Mouse (Mus musculus) myocyte (in vitro differentiated cells): Measurements from ENCODE around the gene Gm17728. TPM values are rescaled to one million over a fixed set of nuclear protein-coding genes. Genes with fewer than 3 reads are reported as not detected.

Source experiments
- H3K27me3 ChIP-seq: one replicate; pipeline ENCODE4 v1.6.1; 2011; ENCODE audit not compliant: control insufficient read depth, insufficient read depth, insufficient read length
- H3K36me3 ChIP-seq: one replicate; pipeline ENCODE4 v1.6.1; 2011; ENCODE audit not compliant: control insufficient read depth, insufficient read depth
- H3K4me2 ChIP-seq: one replicate; pipeline ENCODE4 v1.6.1; 2011; ENCODE audit warnings: low read depth, control low read depth
- H3K4me3 ChIP-seq: one replicate; pipeline ENCODE4 v1.5.1; 2011; ENCODE audit warnings: mild to moderate bottlenecking, control low read depth, moderate library complexity
- H3K79me2 ChIP-seq: one replicate; pipeline ENCODE4 v1.6.1; 2011; ENCODE audit not compliant: control insufficient read depth, insufficient read depth
- H3ac ChIP-seq: one replicate; pipeline ENCODE4 v1.6.1; 2011; ENCODE audit not compliant: control insufficient read depth, insufficient read length
- CEBPB ChIP-seq: IDR thresholded peaks from 2 replicates; pipeline ENCODE4 v1.6.1; 2011; ENCODE audit warnings: mild to moderate bottlenecking, moderate library complexity; ENCODE audit not compliant: poor library complexity, insufficient read depth, severe bottlenecking
- E2F4 ChIP-seq: IDR thresholded peaks from one replicate; pipeline ENCODE4 v1.6.1; 2011; ENCODE audit warnings: mild to moderate bottlenecking, control low read depth, moderate library complexity; ENCODE audit not compliant: insufficient read depth
- MAX ChIP-seq: IDR thresholded peaks from one replicate; pipeline ENCODE4 v1.6.1; 2011; ENCODE audit warnings: low read depth, mild to moderate bottlenecking, control low read depth
- MYOD1 ChIP-seq, 3 experiments: IDR thresholded peaks; one replicate each; pipeline ENCODE4 v1.6.1; 2011; ENCODE audit warnings: control low read depth in 2 of 3, low read depth in 2 of 3, mild to moderate bottlenecking in 2 of 3, moderate library complexity in 1 of 3; ENCODE audit not compliant: insufficient read length in 2 of 3, control insufficient read depth in 1 of 3
- MYOG ChIP-seq, 3 experiments: IDR thresholded peaks; one replicate each; pipeline ENCODE4 v1.6.1; 2011; ENCODE audit warnings: control low read depth in 2 of 3, low read depth in 2 of 3, mild to moderate bottlenecking in 2 of 3; ENCODE audit not compliant: insufficient read length in 2 of 3, control insufficient read depth in 1 of 3, insufficient read depth in 1 of 3
- POLR2A ChIP-seq: IDR thresholded peaks from one replicate; pipeline ENCODE4 v1.6.1; 2011; ENCODE audit warnings: low read depth, mild to moderate bottlenecking, control low read depth, moderate library complexity; ENCODE audit not compliant: insufficient read length
- POLR2AphosphoS2 ChIP-seq: IDR thresholded peaks from one replicate; pipeline ENCODE4 v1.6.1; 2011; ENCODE audit warnings: low read depth, control low read depth; ENCODE audit not compliant: insufficient read length
- REST ChIP-seq: IDR thresholded peaks from one replicate; pipeline ENCODE4 v1.6.1; 2011; ENCODE audit warnings: mild to moderate bottlenecking, control low read depth, moderate library complexity; ENCODE audit not compliant: insufficient read depth, insufficient read length
- SRF ChIP-seq: IDR thresholded peaks from one replicate; pipeline ENCODE4 v1.6.1; 2011; ENCODE audit warnings: low read depth; ENCODE audit not compliant: control insufficient read depth, insufficient read length
- TCF12 ChIP-seq: IDR thresholded peaks from one replicate; pipeline ENCODE4 v1.6.1; 2011; ENCODE audit warnings: mild to moderate bottlenecking, control low read depth; ENCODE audit not compliant: poor library complexity, insufficient read depth, severe bottlenecking
- TCF3 ChIP-seq: IDR thresholded peaks from one replicate; pipeline ENCODE4 v1.6.1; 2011; ENCODE audit warnings: low read depth, control low read depth; ENCODE audit not compliant: insufficient read length
- USF1 ChIP-seq: IDR thresholded peaks from one replicate; pipeline ENCODE4 v1.6.1; 2011; ENCODE audit warnings: low read depth, mild to moderate bottlenecking, control low read depth, moderate library complexity
- polyA plus RNA-seq: library from polyadenylated mRNA; unstranded; fragments of >200 nt; fragmentation: generic; extraction: Trizol; gene quantifications from one replicate; pipeline ENCODE4 v1.2.1, GENCODE M21; 2012; ENCODE audit warnings: missing spikeins

Gm17728 gene
- polyA plus RNA-seq, 1 experiment = not detected

GRCm38 (mm10) chr17:9419016-9419415 lies 2.8 kb upstream of the Gm17728 start:
- Histone ChIP-seq H3ac (no peak overlapping the region), H3K4me3 (no peak overlapping the region), H3K36me3 (no peaks in the 10 kb centered on the region), H3K27me3 (no peaks in the 10 kb centered on the region), H3K79me2 (no peaks in the 10 kb centered on the region), H3K4me2 (no peak overlapping the region)
- TF ChIP-seq CEBPB (no peak), POLR2AphosphoS2 (no peak), POLR2A (no peak)

DNA sequence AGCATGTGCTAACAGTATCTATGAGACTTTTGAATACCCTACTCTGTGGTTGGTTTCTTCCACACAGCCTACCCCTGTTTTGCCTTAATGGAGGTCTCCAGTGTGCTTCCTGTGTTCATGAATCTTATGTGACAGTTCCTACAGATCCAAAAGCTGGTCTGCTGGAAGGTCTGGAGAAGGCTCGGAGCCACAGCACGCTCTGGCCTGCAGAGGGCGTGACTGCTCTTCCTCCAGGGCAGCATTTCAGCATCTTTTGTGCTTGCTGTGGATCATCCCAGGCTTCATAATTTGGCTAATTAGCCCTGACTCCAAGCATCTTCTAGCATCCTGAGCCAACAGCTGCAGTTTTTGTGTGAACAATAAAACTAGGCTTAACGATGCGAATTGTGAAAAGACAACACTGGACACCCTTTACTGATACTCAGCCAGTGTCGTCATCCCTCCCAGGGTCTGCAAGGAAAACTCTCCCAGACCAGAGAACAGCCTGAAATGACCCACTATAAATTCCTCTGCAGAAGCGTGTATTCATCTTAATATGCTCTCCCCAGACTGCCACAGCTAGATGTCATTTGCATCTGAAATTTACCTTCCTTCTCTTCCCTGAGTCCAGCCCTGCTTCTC lies 6.6 kb downstream of the Gm17728 start:
- Histone ChIP-seq H3K27me3 (no peaks in the 10 kb centered on the region), H3K79me2 (no peaks in the 10 kb centered on the region), H3K4me2 (no peak overlapping the region), H3ac (no peak overlapping the region), H3K36me3 (no peaks in the 10 kb centered on the region), H3K4me3 (no peak overlapping the region)
- no peak for TF ChIP-seq MAX
- no peak for TF ChIP-seq E2F4
- no peak for TF ChIP-seq MYOD1 (IDR thresholded peaks at IDR 0.05; ENCODE audit: control insufficient read depth in 1 of 3, insufficient read length in 2 of 3, low read depth in 2 of 3)
- no peak for TF ChIP-seq MYOG (IDR thresholded peaks at IDR 0.05; ENCODE audit: control insufficient read depth in 1 of 3, insufficient read depth in 1 of 3, insufficient read length in 2 of 3, low read depth in 2 of 3)
- no peak for TF ChIP-seq USF1
- no peak for TF ChIP-seq POLR2AphosphoS2
- TF ChIP-seq CEBPB = no peak
- no peak for TF ChIP-seq TCF3
- no peak for TF ChIP-seq TCF12
- TF ChIP-seq POLR2A = no peak
- TF ChIP-seq SRF = no peak

GRCm38 (mm10) chr17:9439997-9440655 lies 18.3 kb downstream of the Gm17728 start:
- Histone ChIP-seq H3K36me3 (no peaks in the 10 kb centered on the region), H3ac (no peak overlapping the region), H3K4me2 (no peak overlapping the region), H3K4me3 (no peak overlapping the region), H3K27me3 (no peaks in the 10 kb centered on the region), H3K79me2 (no peaks in the 10 kb centered on the region)
- TF ChIP-seq TCF3 (no peak), POLR2AphosphoS2 (no peak), CEBPB (no peak), USF1 (no peak), POLR2A (no peak), MYOD1 (IDR thresholded peaks at IDR 0.05; ENCODE audit: control insufficient read depth in 1 of 3, insufficient read length in 2 of 3, low read depth in 2 of 3) (no peak), E2F4 (no peak), REST (no peak)

DNA sequence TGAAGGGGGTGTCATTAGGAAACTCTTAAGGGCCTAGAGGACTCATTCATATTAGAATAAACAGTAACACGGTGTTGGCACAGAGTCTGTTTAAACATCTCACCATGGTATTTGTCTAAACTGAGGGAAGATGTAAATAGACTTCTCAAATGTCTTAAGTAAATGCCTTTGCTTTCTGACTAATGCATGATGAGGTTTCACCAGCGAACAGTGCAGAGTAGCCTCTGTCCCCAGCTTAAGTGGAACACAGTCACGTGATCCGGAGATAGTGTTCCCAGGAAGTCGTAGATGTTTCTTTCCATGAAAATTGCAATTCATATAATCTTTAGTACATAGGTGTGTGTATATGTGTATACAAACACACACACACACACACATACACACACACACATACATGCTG lies 34.5 kb downstream of the Gm17728 start:
- Histone ChIP-seq H3K4me2 (no peak overlapping the region), H3ac (no peak overlapping the region), H3K36me3 (no peaks in the 10 kb centered on the region), H3K27me3 (no peaks in the 10 kb centered on the region), H3K79me2 (no peaks in the 10 kb centered on the region), H3K4me3 (no peak overlapping the region)
- TF ChIP-seq USF1 = peak; percentile 74
- no peak for TF ChIP-seq POLR2A

DNA sequence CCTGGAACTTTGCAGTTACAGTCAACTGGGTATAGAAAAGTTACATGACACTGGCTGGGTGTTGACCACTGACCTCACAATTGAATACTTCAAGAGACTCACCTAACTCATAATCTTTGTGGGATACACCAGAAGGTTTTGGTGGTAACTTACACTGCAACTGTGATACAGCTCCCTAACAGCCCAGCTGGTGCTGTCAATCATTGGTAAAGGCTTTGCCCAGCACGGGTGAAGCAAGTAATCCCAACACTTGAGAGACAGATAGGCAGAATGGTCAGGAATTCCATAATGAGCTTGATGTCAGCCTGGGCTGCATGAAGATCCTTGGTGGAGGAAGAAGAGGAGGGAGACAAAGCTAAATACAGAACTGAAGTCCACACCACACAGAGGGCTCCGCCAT lies 39.0 kb downstream of the Gm17728 start:
- no peak overlapping the region for H3K4me3 ChIP-seq
- H3K79me2 ChIP-seq = no peaks in the 10 kb centered on the region
- no peaks in the 10 kb centered on the region for H3K27me3 ChIP-seq
- no peaks in the 10 kb centered on the region for H3K36me3 ChIP-seq
- TF ChIP-seq SRF (no peak), TCF12 (peak; percentile 69), MYOG (IDR thresholded peaks at IDR 0.05; ENCODE audit: control insufficient read depth in 1 of 3, insufficient read depth in 1 of 3, insufficient read length in 2 of 3, low read depth in 2 of 3) (peak in 1 of 3 experiments; percentile 29), MYOD1 (IDR thresholded peaks at IDR 0.05; ENCODE audit: control insufficient read depth in 1 of 3, insufficient read length in 2 of 3, low read depth in 2 of 3) (peak; percentile 85 to 99 (median 98)), USF1 (no peak), REST (no peak), TCF3 (peak; percentile 31), POLR2AphosphoS2 (no peak), POLR2A (no peak), E2F4 (no peak), CEBPB (no peak), MAX (no peak)
- H3ac ChIP-seq = no peak overlapping the region
- H3K4me2 ChIP-seq = no peak overlapping the region

Other genes with a start within 250 kb of the Gm17728 start
- not detected for gene Pabpc6, start 247.7 kb downstream of the Gm17728 start, polyA plus RNA-seq